In the genomic region with DNA sequence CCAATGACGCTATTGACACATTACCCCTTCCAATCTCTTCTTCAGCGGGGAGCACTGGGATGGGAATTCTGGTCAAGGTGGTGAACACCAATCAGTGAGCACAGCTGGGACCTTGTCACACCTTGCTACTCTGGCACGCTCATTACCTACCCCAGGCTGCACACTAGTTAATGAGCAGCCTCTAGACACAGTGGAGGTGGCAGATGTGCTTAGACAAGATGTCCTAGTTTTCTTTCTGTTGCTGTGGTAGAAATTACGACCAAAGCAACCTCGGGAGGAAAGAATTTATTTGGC, we compare ENCODE assay signal across 17 mouse cellular contexts. TPM values are rescaled to one million over a fixed set of nuclear protein-coding genes. Genes with fewer than 3 reads are reported as not detected.
DNase-seq lines count a peak whose midpoint lies in the region; ATAC-seq lines count a peak whose summit lies in the region.
"Had no signal": no experiment of that assay in that cellular context is flagged by ENCODE, and none has a peak within 500 bp of the region (broad histone marks: within the 10 kb centered on the region; RNA-seq: fewer than 3 reads in every experiment).

No protein-coding gene starts in this region.

- no peak for DNase-seq in forebrain, embryonic 11.5 days (ENCODE audit: low spot score)
- DNase-seq in forebrain, embryonic 14.5 days (ENCODE audit: low spot score) = no peak
- DNase-seq in heart, adult 11 months = no peak
- DNase-seq in midbrain, embryonic 11.5 days (ENCODE audit: low spot score, missing footprints) = no peak
- no peak for DNase-seq in spleen, adult 12 weeks (ENCODE audit: low spot score)
- DNase-seq: cerebellum, adult 11 months; gastrocnemius, postnatal 14 days; kidney, adult 8-10 months; kidney, postnatal 36 days; liver; lung, postnatal 14 days; retina, postnatal 1 day had no signal

- no peak overlapping the region for H3K4me3 ChIP-seq in forebrain, embryonic 11.5 days (ENCODE audit: low read depth, low read length)
- H3K4me3 ChIP-seq in forebrain, embryonic 14.5 days (ENCODE audit: low read depth, low read length) = no peak overlapping the region
- H3K4me3 ChIP-seq in heart, embryonic 15.5 days = no peak overlapping the region
- H3K4me3 ChIP-seq in midbrain, embryonic 13.5 days (replicated peaks) = no peak overlapping the region
- H3K4me3 ChIP-seq in midbrain, embryonic 11.5 days (ENCODE audit: low read depth, low read length) = no peak overlapping the region
- H3K4me3 ChIP-seq in midbrain, embryonic 16.5 days (ENCODE audit: low read depth, low read length) = no peak overlapping the region
- H3K4me3 ChIP-seq: stomach, embryonic 15.5 days had no signal

- H3K9me3 ChIP-seq in forebrain, embryonic 11.5 days (ENCODE audit: control insufficient read depth, low read length) = no peaks in the 10 kb centered on the region
- no peaks in the 10 kb centered on the region for H3K9me3 ChIP-seq in forebrain, embryonic 14.5 days (replicated peaks; ENCODE audit: control insufficient read depth, low read length)
- H3K9me3 ChIP-seq in heart, embryonic 15.5 days (replicated peaks) = no peaks in the 10 kb centered on the region
- H3K9me3 ChIP-seq in midbrain, embryonic 13.5 days = no peaks in the 10 kb centered on the region
- no peaks in the 10 kb centered on the region for H3K9me3 ChIP-seq in midbrain, embryonic 11.5 days (ENCODE audit: control insufficient read depth, low read length)
- no peaks in the 10 kb centered on the region for H3K9me3 ChIP-seq in midbrain, embryonic 16.5 days (replicated peaks; ENCODE audit: control insufficient read depth, low read length, poor library complexity, severe bottlenecking)
- H3K9me3 ChIP-seq: stomach, embryonic 15.5 days had no signal

- no peak overlapping the region for H3K4me2 ChIP-seq in forebrain, embryonic 11.5 days (ENCODE audit: low read depth, low read length, severe bottlenecking)
- H3K4me2 ChIP-seq in forebrain, embryonic 14.5 days (ENCODE audit: low read length) = no peak overlapping the region
- no peak overlapping the region for H3K4me2 ChIP-seq in heart, embryonic 15.5 days
- H3K4me2 ChIP-seq in midbrain, embryonic 13.5 days (replicated peaks) = no peak overlapping the region
- no peak overlapping the region for H3K4me2 ChIP-seq in midbrain, embryonic 11.5 days
- no peak overlapping the region for H3K4me2 ChIP-seq in midbrain, embryonic 16.5 days (ENCODE audit: low read length)
- H3K4me2 ChIP-seq: stomach, embryonic 15.5 days had no signal

- no peak overlapping the region for H3K27ac ChIP-seq in forebrain, embryonic 11.5 days (ENCODE audit: low read depth, low read length)
- H3K27ac ChIP-seq in forebrain, embryonic 14.5 days (ENCODE audit: low read depth, low read length) = no peak overlapping the region
- H3K27ac ChIP-seq in heart, embryonic 15.5 days = 0 out of 2 replicates have a peak overlapping the region, but pooled peaks have one; percentile 94
- no peak overlapping the region for H3K27ac ChIP-seq in midbrain, embryonic 13.5 days
- no peak overlapping the region for H3K27ac ChIP-seq in midbrain, embryonic 11.5 days (ENCODE audit: low read depth, low read length)
- H3K27ac ChIP-seq in midbrain, embryonic 16.5 days (ENCODE audit: low read length) = no peak overlapping the region
- H3K27ac ChIP-seq: stomach, embryonic 15.5 days had no signal

- ATAC-seq in forebrain, embryonic 11.5 days (replicated peaks; ENCODE audit: low FRiP score) = peak; percentile 74
- no peak for ATAC-seq in forebrain, embryonic 14.5 days
- ATAC-seq in heart, embryonic 15.5 days (replicated peaks; ENCODE audit: insufficient number of reproducible peaks, insufficient read depth, low FRiP score, low read depth) = no peak
- peak; percentile 40; the same call in 1 of the 2 replicates for ATAC-seq in midbrain, embryonic 13.5 days
- ATAC-seq in midbrain, embryonic 11.5 days (ENCODE audit: low FRiP score) = no peak
- peak; percentile 15; the same call in 1 of the 2 replicates for ATAC-seq in midbrain, embryonic 16.5 days
- ATAC-seq: liver, postnatal 0 days had no signal

- no peak overlapping the region for H3K9ac ChIP-seq in forebrain, embryonic 11.5 days (ENCODE audit: low read length)
- no peak overlapping the region for H3K9ac ChIP-seq in forebrain, embryonic 14.5 days (ENCODE audit: low read length)
- H3K9ac ChIP-seq in heart, embryonic 15.5 days = no peak overlapping the region
- no peak overlapping the region for H3K9ac ChIP-seq in midbrain, embryonic 13.5 days (replicated peaks)
- H3K9ac ChIP-seq in midbrain, embryonic 11.5 days (ENCODE audit: low read length) = no peak overlapping the region
- H3K9ac ChIP-seq in midbrain, embryonic 16.5 days (ENCODE audit: low read depth, low read length) = no peak overlapping the region
- H3K9ac ChIP-seq: liver, postnatal 0 days; stomach, embryonic 15.5 days had no signal

- no peaks in the 10 kb centered on the region for H3K36me3 ChIP-seq in forebrain, embryonic 11.5 days (ENCODE audit: control insufficient read depth, insufficient read depth, low read length)
- H3K36me3 ChIP-seq in forebrain, embryonic 14.5 days (ENCODE audit: control insufficient read depth, insufficient read depth, low read length) = no peaks in the 10 kb centered on the region
- H3K36me3 ChIP-seq in heart, embryonic 15.5 days = no peaks in the 10 kb centered on the region
- no peaks in the 10 kb centered on the region for H3K36me3 ChIP-seq in midbrain, embryonic 13.5 days
- no peaks in the 10 kb centered on the region for H3K36me3 ChIP-seq in midbrain, embryonic 11.5 days (ENCODE audit: control insufficient read depth, insufficient read depth, low read length)
- H3K36me3 ChIP-seq in midbrain, embryonic 16.5 days (ENCODE audit: control insufficient read depth, insufficient read depth, low read length) = no peaks in the 10 kb centered on the region
- H3K36me3 ChIP-seq: stomach, embryonic 15.5 days had no signal

- H3K27me3 ChIP-seq in forebrain, embryonic 11.5 days (ENCODE audit: control insufficient read depth, insufficient read depth, low read length) = no peaks in the 10 kb centered on the region
- H3K27me3 ChIP-seq in forebrain, embryonic 14.5 days (replicated peaks; ENCODE audit: control insufficient read depth, insufficient read depth, low read length) = no peaks in the 10 kb centered on the region
- no peaks in the 10 kb centered on the region for H3K27me3 ChIP-seq in heart, embryonic 15.5 days
- peaks cover 14% of the 10 kb centered on the region for H3K27me3 ChIP-seq in midbrain, embryonic 13.5 days
- no peaks in the 10 kb centered on the region for H3K27me3 ChIP-seq in midbrain, embryonic 11.5 days (ENCODE audit: control insufficient read depth, insufficient read depth, low read length)
- H3K27me3 ChIP-seq in midbrain, embryonic 16.5 days (ENCODE audit: control insufficient read depth, insufficient read depth, low read depth, low read length) = peaks cover under 1% of the 10 kb centered on the region; the same call in 1 of the 2 replicates
- H3K27me3 ChIP-seq: stomach, embryonic 15.5 days had no signal

- peaks cover 12% of the 10 kb centered on the region for H3K4me1 ChIP-seq in forebrain, embryonic 11.5 days (replicated peaks; ENCODE audit: control insufficient read depth, insufficient read depth, low read length)
- peaks cover 12% of the 10 kb centered on the region for H3K4me1 ChIP-seq in forebrain, embryonic 14.5 days (ENCODE audit: control insufficient read depth, insufficient read depth, low read length)
- peaks cover 66% of the 10 kb centered on the region for H3K4me1 ChIP-seq in heart, embryonic 15.5 days (replicated peaks)
- peaks cover 31% of the 10 kb centered on the region for H3K4me1 ChIP-seq in midbrain, embryonic 13.5 days (replicated peaks)
- peaks cover 21% of the 10 kb centered on the region for H3K4me1 ChIP-seq in midbrain, embryonic 11.5 days (ENCODE audit: control insufficient read depth, insufficient read depth, low read length)
- H3K4me1 ChIP-seq in midbrain, embryonic 16.5 days (ENCODE audit: control insufficient read depth, insufficient read depth, low read length) = peaks cover 16% of the 10 kb centered on the region

- WGBS in forebrain, embryonic 11.5 days = 80% methylated on average over 5 of the region's 5 CpGs
- WGBS in forebrain, embryonic 14.5 days = 64% methylated on average over 5 of the region's 5 CpGs
- 76% methylated on average over 5 of the region's 5 CpGs for WGBS in heart, embryonic 15.5 days
- WGBS in midbrain, embryonic 13.5 days = 64% methylated on average over 5 of the region's 5 CpGs
- WGBS in midbrain, embryonic 11.5 days = 73% methylated on average over 5 of the region's 5 CpGs
- WGBS in midbrain, embryonic 16.5 days = 69% methylated on average over 5 of the region's 5 CpGs

RNA-seq across cellular contexts. Expression of a gene that starts 7.3 kb away (rescaled TPM):
- 1.8 and 2.9 TPM in 2 replicates for polyA plus RNA-seq in forebrain, embryonic 11.5 days (2014; fragmentation: Nextera tagmentation; extraction: Ambion mirVana)
- 0.74 and 1.1 TPM in 2 replicates for polyA plus RNA-seq in forebrain, embryonic 14.5 days (2014; fragmentation: Nextera tagmentation; extraction: Ambion mirVana)
- 2.7 and 2.8 TPM in 2 replicates for polyA plus RNA-seq in heart, embryonic 15.5 days (2015; fragmentation: Nextera tagmentation; extraction: Ambion mirVana)
- polyA plus RNA-seq in midbrain, embryonic 13.5 days (2015; fragmentation: Nextera tagmentation; extraction: Ambion mirVana) = 1.9 and 2.4 TPM in 2 replicates
- 0.34 and 0.56 TPM in 2 replicates for polyA plus RNA-seq in midbrain, embryonic 11.5 days (2014; fragmentation: Nextera tagmentation; extraction: Ambion mirVana)
- 5.5 and 7.0 TPM in 2 replicates for polyA plus RNA-seq in midbrain, embryonic 16.5 days (2015; fragmentation: Nextera tagmentation; extraction: Ambion mirVana)

RNA-seq across cellular contexts. Expression of a gene that starts 9.7 kb away (rescaled TPM):
- polyA plus RNA-seq in forebrain, embryonic 11.5 days (2014; fragmentation: Nextera tagmentation; extraction: Ambion mirVana) = 47.6 and 52.9 TPM in 2 replicates
- polyA plus RNA-seq in forebrain, embryonic 14.5 days (2014; fragmentation: Nextera tagmentation; extraction: Ambion mirVana) = 31.8 and 35.9 TPM in 2 replicates
- polyA plus RNA-seq in heart, embryonic 15.5 days (2015; fragmentation: Nextera tagmentation; extraction: Ambion mirVana) = 18.1 and 20.6 TPM in 2 replicates
- 31.0 and 32.0 TPM in 2 replicates for polyA plus RNA-seq in midbrain, embryonic 13.5 days (2015; fragmentation: Nextera tagmentation; extraction: Ambion mirVana)
- 46.3 and 52.7 TPM in 2 replicates for polyA plus RNA-seq in midbrain, embryonic 11.5 days (2014; fragmentation: Nextera tagmentation; extraction: Ambion mirVana)
- polyA plus RNA-seq in midbrain, embryonic 16.5 days (2015; fragmentation: Nextera tagmentation; extraction: Ambion mirVana) = 24.6 and 27.1 TPM in 2 replicates

Comparison
In these comparisons a context has a peak if more than half of its experiments do, and no peak if none do; other contexts are left out.
1. ATAC-seq: peak in forebrain, embryonic 11.5 days (single experiment), midbrain, embryonic 13.5 days (single experiment) and midbrain, embryonic 16.5 days (single experiment); none in forebrain, embryonic 14.5 days (single experiment), heart, embryonic 15.5 days (single experiment) and midbrain, embryonic 11.5 days (single experiment).